Mouse (Mus musculus): ENCODE results near the gene Lcmt1.

The Lcmt1 gene

GRCm38 (mm10) chr7:123359101-123359500 lies 10.5 kb upstream of the Lcmt1 start:
- in situ Hi-C loops (cut with MboI; ENCODE audit: low sequenced_read_pairs), result no loop called here

- in situ Hi-C loops (cut with MboI; ENCODE audit: low sequenced_read_pairs), result no loop called here
These were observed 9.4 kb upstream of the Lcmt1 start for GRCm38 (mm10) chr7:123360185-123360584.

- in situ Hi-C loops (cut with MboI; ENCODE audit: low sequenced_read_pairs), result no loop called here
These were observed 8.2 kb upstream of the Lcmt1 start for GRCm38 (mm10) chr7:123361229-123361980.

GRCm38 (mm10) chr7:123362806-123363205 lies 6.8 kb upstream of the Lcmt1 start:
- in situ Hi-C loops (cut with MboI; ENCODE audit: low sequenced_read_pairs), result no loop called here

- in situ Hi-C loops (cut with MboI; ENCODE audit: low sequenced_read_pairs), result no loop called here
These were observed 5.6 kb upstream of the Lcmt1 start for GRCm38 (mm10) chr7:123363971-123364370.

GRCm38 (mm10) chr7:123365876-123366741 lies 3.5 kb upstream of the Lcmt1 start:
- in situ Hi-C loops (cut with MboI; ENCODE audit: low sequenced_read_pairs), result no loop called here

- in situ Hi-C loops (cut with MboI; ENCODE audit: low sequenced_read_pairs), result no loop called here
These were observed 2.8 kb upstream of the Lcmt1 start for GRCm38 (mm10) chr7:123366806-123367205.

- in situ Hi-C loops (cut with MboI; ENCODE audit: low sequenced_read_pairs), result no loop called here
These were observed 2.1 kb upstream of the Lcmt1 start for GRCm38 (mm10) chr7:123367218-123368150.

GRCm38 (mm10) chr7:123368187-123368586 lies 1.4 kb upstream of the Lcmt1 start:
- in situ Hi-C loops (cut with MboI; ENCODE audit: low sequenced_read_pairs), result no loop called here

- in situ Hi-C loops (cut with MboI; ENCODE audit: low sequenced_read_pairs), result no loop called here
These were observed 522 bp upstream of the Lcmt1 start for GRCm38 (mm10) chr7:123368778-123369746.

GRCm38 (mm10) chr7:123370700-123371099 lies 1.1 kb downstream of the Lcmt1 start:
- in situ Hi-C loops (cut with MboI; ENCODE audit: low sequenced_read_pairs), result no loop called here

GRCm38 (mm10) chr7:123371501-123371900 lies 1.9 kb downstream of the Lcmt1 start:
- in situ Hi-C loops (cut with MboI; ENCODE audit: low sequenced_read_pairs), result no loop called here

- in situ Hi-C loops (cut with MboI; ENCODE audit: low sequenced_read_pairs), result no loop called here
These were observed 8.1 kb downstream of the Lcmt1 start for GRCm38 (mm10) chr7:123377443-123378400.

- in situ Hi-C loops (cut with MboI; ENCODE audit: low sequenced_read_pairs), result no loop called here
These were observed 16.3 kb downstream of the Lcmt1 start for GRCm38 (mm10) chr7:123385693-123386407.

GRCm38 (mm10) chr7:123389686-123390280 lies 20.2 kb downstream of the Lcmt1 start:
- in situ Hi-C loops (cut with MboI; ENCODE audit: low sequenced_read_pairs), result no loop called here

GRCm38 (mm10) chr7:123394271-123394670 lies 24.7 kb downstream of the Lcmt1 start:
- in situ Hi-C loops (cut with MboI; ENCODE audit: low sequenced_read_pairs), result no loop called here

- in situ Hi-C loops (cut with MboI; ENCODE audit: low sequenced_read_pairs), result no loop called here
These were observed 27.3 kb downstream of the Lcmt1 start for GRCm38 (mm10) chr7:123396900-123397299.

- in situ Hi-C loops (cut with MboI; ENCODE audit: low sequenced_read_pairs), result no loop called here
These were observed 27.8 kb downstream of the Lcmt1 start for GRCm38 (mm10) chr7:123397369-123397768.
